Mouse (Mus musculus) ES-Bruce4 (cell line): Measurements from ENCODE around the gene Slitrk1.

Experiments
- CTCF ChIP-seq: IDR thresholded peaks from one replicate; pipeline ENCODE4 v1.8.1; 2011; ENCODE audit warnings: low read depth, low read length
- EP300 ChIP-seq: IDR thresholded peaks from 2 replicates; pipeline ENCODE4 v1.6.1; 2011; ENCODE audit warnings: low read depth, low read length; ENCODE audit not compliant: insufficient read depth
- POLR2A ChIP-seq: IDR thresholded peaks from one replicate; pipeline ENCODE4 v1.8.1; 2011; ENCODE audit warnings: low read length; ENCODE audit not compliant: insufficient read depth

DNA sequence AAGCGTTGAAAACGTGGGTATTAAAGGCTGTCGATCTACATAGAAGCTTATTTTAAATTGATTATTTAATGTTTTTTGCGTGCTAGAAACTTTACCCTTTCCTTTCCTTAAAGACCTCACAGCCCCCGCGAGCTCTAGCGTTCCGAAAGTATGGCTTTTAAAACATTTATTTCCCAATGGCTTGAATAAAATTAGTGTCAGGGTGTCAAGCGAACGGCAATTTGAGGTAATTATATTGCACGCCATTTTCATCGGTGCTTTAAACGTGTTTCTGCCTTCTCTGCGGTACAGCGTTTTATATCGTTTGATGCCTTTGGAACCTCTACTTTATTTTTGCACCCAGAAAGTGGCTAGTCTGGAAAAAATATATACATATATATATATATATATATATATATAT is 378 bp upstream of the Slitrk1 start:
- TF ChIP-seq CTCF = no peak
- no peak for TF ChIP-seq EP300
- no peak for TF ChIP-seq POLR2A
